Mouse (Mus musculus): ENCODE results near the gene Pld1.

Gene Pld1

GRCm38 (mm10) chr3:28049526-28049925 is 111.0 kb downstream of the Pld1 start:
- DNase-seq (ENCODE audit: low spot score) = no peak

DNA sequence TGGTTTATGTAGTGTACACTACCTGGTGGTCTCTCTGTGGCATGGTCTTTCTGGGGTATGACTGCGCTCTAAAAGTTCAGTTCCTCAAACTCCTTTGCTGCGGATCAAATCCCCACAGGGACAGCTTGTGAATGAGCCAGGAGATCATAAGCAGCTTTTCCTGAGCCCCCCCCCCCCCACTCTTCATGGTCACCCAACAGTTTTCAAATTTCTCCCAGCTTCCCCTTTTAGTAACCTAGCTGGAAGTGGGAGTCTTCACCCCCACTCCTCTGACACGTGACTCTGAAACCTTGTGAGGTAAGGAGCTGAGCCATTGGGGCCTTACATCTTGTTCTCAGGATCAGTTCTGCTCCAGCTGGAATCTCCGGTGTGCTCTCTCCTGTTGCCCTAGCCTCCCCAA is 114.6 kb downstream of the Pld1 start:
- no peak for DNase-seq (ENCODE audit: low spot score)

- DNase-seq (ENCODE audit: low spot score) = no peak
Observed at GRCm38 (mm10) chr3:28060713-28061112, 122.2 kb downstream of the Pld1 start.

- DNase-seq (ENCODE audit: low spot score) = no peak
Observed at GRCm38 (mm10) chr3:28061155-28061554, 122.7 kb downstream of the Pld1 start.

- no peak for DNase-seq (ENCODE audit: low spot score)
Observed at GRCm38 (mm10) chr3:28079211-28079610, 140.7 kb downstream of the Pld1 start.

- DNase-seq (ENCODE audit: low spot score) = no peak
Observed at GRCm38 (mm10) chr3:28080116-28080515, 141.6 kb downstream of the Pld1 start.

DNA sequence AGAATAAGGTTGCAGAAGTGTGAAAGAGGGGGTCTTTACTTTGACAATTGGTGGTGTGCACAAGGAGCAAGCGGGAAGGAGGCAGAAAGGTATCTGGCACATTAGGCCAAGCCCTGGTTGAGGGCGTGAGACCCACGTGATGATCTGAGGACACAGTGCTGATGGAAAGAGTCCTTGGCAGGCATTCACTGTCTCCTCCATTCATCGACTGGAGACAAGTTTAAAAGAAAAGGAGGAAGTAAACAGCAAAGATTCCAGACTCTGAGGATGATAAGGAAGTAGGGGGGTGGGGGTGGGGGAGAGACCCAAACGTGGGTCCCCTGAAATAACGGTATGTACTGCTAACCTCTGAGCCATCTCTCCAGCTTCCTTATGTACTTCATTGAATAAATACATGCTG is 142.5 kb downstream of the Pld1 start:
- no peak for DNase-seq (ENCODE audit: low spot score)

GRCm38 (mm10) chr3:28083218-28083617 is 144.7 kb downstream of the Pld1 start:
- DNase-seq (ENCODE audit: low spot score) = no peak

DNA sequence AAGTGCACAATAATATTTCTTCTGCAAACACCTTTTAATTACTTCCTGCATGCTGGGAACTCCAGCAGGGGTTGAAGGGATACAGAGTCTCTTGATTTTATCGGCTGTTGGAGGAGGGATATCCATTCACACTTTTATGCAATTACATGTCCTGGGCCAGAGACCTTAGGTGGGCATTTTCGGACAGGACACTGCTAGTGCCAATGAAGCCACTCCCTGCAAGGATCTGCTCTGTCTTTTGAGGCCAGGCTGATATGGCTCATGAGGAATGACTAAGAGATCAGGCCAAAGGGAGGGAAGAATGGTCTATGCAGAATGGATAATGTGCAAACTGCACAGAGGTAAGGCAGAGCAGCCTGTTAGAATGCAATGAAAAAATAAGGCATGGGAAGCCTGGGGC is 145.8 kb downstream of the Pld1 start:
- no peak for DNase-seq (ENCODE audit: low spot score)

DNA sequence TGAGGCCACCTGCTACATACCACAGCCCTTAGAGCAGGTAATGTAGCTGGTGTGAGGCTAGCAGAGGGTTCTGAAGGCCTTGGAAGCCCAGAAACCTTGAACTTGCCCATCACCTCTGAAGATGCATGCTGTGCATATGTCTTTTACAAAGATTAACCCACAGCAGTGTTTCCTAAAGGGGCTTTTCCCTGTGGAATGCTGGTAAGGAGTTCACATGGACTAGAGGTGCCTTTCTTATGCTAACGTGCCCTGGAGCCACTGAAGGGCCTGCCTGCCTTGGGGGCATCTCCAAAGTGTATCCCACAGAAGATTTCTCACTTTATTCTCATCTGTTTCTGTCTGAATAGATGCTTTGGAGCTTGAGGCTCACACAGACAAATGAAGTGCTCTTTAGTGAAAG is 152.8 kb downstream of the Pld1 start:
- DNase-seq (ENCODE audit: low spot score) = no peak

DNA sequence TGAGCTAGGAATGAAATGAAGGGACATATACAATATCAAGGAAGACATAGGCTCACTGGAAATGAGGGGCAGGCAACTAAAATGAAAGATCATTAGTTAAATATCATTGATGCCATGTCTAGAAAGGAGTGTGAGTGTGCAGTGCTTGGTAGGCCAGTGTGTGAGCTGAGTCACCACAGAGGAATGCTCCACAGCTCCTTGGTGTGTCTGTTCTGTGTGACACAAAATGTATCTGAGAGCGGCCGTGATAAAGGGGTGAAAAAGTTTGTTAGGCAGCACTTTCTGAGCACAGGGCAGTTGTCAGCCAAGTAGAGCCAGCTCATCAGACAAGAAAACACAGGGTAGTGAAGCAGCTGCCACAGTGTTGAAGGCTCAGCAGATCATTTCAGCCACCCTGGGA is 153.2 kb downstream of the Pld1 start:
- DNase-seq (ENCODE audit: low spot score) = no peak

- DNase-seq (ENCODE audit: low spot score) = no peak
Observed at GRCm38 (mm10) chr3:28093684-28094302, 155.3 kb downstream of the Pld1 start.

DNA sequence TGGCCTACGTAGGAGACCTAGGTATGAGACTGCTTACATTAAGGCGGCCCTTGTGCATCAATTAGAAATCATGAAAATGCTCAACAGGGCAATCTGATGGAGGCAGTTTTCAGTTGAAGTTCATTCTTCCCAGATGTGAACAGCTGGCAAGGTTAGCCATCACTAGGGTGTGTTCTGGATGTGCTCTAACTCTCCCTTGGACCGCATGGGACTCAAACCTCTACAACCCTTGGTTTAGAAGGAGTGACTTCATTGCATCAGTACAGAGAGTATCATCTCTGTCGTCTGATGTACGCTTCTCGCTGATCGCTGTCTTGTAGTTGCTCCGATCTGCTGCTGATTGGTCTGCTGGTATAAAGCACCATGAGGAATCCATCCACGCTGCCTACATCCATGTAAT is 157.0 kb downstream of the Pld1 start:
- no peak for DNase-seq (ENCODE audit: low spot score)

- DNase-seq (ENCODE audit: low spot score) = no peak
Observed at GRCm38 (mm10) chr3:28099175-28099574, 160.7 kb downstream of the Pld1 start.

DNA sequence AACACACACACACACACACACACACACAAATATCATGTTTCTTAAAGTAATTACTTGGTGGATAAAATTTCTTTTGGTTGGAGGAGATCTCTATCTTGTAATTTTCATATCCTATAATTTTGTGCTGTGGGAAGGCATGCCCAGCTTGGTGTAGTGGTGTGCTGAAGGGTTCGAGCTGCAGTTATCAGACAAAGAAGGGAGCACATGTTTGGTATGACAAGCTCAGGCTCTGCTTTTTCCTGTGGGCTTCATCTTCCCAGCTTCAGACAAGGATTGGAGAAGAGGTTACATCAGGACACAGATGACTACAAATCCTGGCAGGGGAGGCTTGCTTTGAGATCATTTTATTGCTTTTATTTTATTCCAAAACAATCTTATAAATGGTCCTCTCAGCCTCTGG is 166.5 kb downstream of the Pld1 start:
- DNase-seq (ENCODE audit: low spot score) = no peak

GRCm38 (mm10) chr3:28107446-28108004 is 169.0 kb downstream of the Pld1 start:
- DNase-seq (ENCODE audit: low spot score) = peak; percentile 69

GRCm38 (mm10) chr3:28111516-28111915 is 173.0 kb downstream of the Pld1 start:
- no peak for DNase-seq (ENCODE audit: low spot score)

DNA sequence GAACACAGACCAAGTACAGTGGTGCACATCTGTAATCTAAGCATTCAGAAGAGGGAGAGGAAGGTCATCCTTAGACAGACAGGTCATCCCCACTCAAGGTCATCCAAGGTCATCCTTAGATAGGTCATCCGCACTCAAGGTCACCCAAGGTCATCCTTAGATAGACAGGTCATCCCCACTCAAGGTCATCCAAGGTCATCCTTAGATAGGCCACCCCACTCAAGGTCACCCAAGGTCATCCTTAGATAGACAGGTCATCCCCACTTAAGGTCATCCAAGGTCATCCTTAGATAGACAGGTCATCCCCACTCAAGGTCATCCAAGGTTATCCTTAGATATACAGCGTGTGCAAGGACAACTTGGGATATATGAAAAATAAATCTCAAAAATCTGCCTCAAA is 175.4 kb downstream of the Pld1 start:
- DNase-seq (ENCODE audit: low spot score) = no peak

DNA sequence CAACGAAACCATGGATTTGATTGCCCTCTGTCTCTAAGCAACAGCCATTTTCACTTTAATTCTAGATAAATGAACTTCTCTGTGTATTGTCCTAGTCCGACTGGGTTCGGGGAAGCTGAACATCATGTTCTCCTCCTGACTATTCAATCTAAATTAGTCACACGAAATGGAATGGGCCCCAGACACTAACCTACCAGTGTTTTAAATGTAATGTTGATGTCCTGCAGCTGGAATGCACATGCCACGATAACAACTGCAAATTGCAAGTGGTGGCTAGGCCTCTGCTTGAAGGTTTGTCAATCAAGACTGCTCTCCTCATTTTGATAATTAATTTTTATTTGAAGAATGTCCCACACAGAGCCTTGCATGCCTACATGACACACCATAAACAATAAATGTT is 203.2 kb downstream of the Pld1 start:
- no peak for DNase-seq (ENCODE audit: low spot score)

DNA sequence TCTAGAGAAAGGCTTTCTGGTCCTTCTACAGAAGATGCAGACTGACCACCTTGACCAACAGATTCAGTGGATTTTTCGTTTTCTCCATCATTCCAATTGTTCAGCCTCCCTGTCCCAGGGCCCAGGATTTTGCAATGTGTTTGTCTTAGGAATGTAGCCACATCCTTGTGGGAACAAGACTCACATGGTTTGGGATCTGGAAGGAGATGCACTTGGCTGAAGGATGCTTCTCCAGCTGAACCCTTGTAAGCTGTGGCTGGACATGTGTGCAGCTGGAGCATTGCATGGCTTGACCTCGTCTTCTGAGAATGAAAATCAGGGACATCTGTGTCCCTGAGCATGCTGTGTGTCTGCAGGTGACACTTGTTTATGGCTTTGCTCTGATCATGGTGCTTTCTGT is 203.6 kb downstream of the Pld1 start:
- no peak for DNase-seq (ENCODE audit: low spot score)

DNA sequence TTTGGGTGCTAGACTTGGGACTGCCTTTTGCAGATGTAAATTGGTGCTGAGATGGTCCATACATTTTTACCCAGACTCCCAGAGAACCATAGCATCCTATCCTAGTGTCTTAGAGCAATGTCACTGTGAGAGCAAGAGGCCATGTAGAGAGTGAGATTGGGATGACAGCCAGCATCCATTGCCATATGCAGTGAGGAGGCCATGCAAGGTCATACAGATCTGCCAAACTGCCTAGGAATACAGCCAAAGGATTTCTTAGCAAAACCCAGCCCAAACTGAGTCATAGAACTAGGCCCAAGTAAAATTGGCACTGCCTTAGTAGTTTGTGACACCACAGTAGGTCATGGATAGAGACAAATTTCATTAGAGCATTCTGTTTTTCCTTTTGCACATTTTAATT is 206.2 kb downstream of the Pld1 start:
- no peak for DNase-seq (ENCODE audit: low spot score)

DNA sequence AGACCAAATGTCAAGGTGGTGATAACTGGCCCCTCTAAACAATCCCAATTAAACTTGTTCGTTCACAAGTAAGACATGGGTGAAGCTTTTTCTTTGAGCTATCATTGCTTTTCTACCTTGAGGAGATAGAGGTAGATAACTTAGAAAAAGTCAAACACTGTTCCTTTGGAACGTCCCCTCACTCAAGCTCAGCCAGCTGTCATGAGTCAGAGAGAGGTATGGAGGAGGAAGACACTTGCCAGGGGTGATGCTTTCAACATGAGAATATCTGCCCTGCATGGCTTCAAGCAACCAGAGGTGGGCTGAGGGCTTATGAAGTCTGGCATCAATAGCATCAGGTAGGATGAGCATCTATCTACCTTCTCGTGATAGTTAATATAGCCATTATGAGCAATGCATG is 207.0 kb downstream of the Pld1 start:
- DNase-seq (ENCODE audit: low spot score) = no peak

DNA sequence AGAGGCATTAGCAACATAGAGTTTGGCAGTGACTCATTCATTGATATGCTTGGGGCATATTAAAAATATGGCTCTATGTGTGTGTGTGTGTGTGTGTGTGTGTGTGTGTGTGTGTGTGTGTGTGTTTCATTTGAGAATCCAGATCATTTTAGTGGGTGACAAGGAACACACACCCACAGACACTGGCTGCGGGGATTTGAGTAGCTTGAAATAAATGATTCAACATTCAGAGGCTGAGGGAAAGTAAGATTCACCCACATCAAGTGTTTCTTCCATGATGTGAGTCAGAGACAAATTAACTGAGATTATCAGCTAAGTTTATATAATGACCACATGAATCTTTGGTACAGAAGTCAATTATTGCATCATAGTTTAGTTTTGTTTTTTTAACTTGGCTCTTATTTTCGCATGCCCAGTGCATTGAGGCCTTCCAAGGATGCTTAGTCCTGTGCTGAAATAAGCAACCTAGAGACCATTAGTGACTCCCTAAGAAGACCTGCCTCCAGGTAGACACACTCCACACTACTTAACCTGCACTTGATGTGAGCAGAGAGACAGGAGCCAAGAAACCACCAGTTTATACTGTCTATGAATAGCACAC is 211.3 kb downstream of the Pld1 start:
- DNase-seq (ENCODE audit: low spot score) = no peak

DNA sequence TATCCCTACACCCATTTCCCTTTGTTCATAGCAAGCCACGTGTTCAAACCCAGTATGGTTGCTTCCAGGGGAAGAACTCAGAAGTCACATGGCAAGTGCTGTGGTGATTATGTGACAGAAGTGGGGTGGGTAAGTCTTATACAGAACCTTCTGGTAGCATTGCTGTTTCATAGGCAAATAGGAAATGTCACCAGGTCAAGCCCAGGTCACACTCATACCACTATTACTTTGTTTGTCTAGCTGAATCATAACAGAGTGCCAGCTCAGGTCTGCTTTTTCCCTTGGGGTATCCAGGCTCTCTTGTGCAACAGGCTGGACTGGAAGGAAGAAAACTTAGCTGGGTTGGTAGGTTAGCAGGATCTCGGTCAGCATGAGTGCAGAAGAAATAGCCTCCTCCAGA is 219.5 kb downstream of the Pld1 start:
- no peak for DNase-seq (ENCODE audit: low spot score)

Data from layer of hippocampus, adult 9-10 months (tissue).